Mouse (Mus musculus) MN1 (cell line): ENCODE results near the gene Unc79.

Experiments used
- DNase-seq: peaks from one replicate; pipeline ENCODE4 v3.0.0-alpha.2; 2016; ENCODE audit warnings: low spot score

The Unc79 gene

DNA sequence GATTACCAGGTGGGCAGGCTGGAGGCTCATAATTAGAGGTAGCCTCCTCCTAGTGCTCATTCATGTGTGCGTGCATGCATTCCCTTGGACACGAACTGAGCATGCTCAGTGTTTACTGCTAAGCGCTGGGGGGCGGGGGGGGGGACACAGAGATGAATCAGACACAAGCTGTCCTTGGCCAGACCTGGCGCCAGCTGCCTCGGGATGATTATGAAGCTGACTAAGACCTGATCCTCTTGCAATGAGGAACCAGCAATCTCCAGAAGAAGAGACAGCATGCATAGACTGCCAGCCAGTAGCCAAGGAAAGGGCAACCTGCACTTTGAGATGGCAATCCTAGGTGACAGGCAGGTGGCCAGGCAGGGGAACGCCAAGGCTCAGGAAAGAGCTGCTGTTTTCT is 256.9 kb downstream of the Unc79 start:
- DNase-seq, result peak; percentile 42

DNA sequence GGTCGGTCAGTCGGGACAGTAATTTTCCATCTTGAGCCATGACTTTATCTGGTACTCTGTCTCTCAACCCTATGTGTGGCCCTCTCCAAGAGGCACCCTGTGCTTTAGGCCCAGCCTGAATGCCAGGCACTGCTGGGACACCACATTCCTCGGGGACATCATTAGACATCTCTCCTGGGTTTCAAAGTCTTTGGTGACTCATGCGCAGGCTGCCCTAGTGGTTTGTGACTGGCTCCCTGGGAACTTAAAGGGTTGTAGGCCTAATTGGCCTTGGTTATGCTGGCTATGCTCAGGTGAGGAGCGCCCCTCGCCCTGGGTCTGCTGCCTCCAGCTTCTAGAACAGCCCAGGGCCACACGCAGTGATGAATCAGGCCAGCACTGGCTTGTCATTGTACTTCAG is 260.9 kb downstream of the Unc79 start:
- DNase-seq, result no peak

DNA sequence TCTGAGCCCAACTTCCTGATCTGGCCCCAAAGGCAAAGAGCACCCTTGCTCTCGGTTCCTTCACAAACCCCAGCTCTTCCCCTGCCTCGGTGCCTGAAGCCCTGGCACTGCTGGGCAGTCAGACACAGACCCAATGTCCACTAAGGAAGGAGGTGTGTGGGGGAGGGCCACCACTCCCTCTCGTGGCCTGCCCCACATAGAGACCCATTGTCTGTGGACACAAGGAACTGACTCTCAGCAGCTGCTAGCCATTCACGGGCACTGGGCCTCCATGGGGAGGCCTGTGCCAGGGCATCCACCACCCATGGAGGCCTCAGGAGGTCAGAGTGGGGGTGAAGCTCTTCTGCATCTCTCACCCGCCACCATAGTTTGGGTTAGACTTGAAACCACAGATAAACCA is 262.4 kb downstream of the Unc79 start:
- no peak for DNase-seq

DNA sequence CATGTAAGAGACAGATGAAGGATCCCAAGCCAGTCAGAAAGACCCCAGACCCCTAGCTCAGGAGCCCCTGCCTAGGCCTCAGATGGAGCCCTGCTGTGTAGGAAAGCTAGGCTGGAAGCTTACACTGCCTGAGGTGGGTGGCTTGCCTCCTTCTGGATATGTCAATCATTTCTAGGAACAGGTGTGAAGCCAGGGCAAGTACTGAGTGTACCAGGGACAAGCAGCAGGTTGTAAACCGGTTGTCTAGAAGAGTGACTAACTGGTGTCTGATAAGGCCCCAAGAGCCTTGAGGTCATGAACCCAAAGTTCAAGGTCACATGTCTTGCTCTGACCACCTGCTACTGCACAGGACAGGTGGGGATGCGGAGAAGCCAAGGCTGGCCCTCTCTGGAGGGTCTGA is 264.9 kb downstream of the Unc79 start:
- DNase-seq, result no peak

DNA sequence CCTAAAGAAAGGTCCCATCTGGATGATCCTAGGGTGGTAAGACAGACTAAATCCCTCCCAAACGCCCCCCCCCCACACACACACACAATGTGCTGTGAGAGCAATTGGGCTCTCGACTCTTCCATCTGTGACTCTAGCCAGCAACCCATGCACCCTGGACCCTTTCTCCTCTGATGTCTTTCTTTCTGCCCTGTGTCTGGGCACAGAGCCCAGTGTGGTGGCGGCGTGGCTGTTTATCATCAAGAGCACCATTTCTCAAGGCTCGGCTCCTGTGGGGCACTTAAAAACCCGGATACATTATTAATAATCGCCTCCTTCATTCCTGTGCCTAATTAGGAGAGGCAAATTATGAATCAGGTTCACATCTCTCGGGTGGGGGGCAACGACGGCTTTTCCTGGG is 265.6 kb downstream of the Unc79 start:
- DNase-seq, result peak; percentile 77

DNA sequence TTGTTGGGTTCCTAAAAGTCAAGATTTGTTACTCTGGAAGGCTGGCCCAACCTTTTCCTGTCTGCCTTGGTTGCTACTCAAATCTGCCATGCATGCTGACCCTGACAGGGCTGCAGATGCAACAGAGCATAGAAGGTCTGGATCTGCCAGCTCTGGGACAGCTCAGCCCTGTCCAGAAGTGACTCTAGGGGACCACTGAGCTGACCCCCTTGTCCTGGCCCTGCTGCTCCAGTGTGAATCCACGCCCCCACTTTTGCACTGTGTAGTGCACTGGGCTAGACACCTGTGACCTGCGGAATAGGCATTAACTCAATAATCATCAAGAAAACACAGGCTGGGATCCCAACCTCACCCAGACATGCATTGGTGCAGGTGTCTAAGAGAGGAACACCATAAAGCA is 266.1 kb downstream of the Unc79 start:
- no peak for DNase-seq

DNA sequence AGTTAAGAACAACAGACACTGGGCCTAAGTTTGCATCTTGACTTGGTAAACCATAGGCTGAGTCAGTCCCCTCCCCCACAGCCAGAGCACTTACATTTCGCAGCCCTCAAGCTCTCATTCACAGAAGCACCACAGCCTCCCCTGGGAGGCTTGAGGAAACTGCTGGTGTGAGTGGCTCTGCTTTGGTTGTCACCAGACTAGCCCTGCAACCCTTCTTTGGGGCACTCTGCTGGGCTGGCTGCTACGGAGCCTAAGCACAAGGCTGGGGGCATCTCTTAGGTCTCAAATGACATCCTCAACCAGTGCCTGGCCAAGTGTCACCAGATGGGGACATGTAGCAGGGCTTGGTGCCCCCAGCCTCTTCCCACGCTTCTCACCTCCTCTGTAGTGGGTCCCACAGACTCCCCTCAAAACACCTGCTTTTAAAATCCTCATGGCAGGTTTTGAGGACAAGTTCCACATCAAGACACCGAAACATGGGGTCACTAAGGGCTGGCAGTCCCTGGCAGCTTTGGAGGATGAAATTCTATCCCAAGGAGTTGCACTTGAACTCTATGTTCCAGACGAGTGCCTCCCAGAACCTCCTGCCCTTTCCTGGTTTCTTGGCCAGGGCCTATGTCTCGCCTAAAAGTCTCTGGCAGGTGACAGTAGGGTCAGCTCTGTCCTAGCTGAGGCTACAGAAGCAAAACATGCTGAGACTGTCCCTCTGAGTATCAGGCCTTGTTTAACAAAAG is 267.4 kb downstream of the Unc79 start:
- DNase-seq, result peak; percentile 65

DNA sequence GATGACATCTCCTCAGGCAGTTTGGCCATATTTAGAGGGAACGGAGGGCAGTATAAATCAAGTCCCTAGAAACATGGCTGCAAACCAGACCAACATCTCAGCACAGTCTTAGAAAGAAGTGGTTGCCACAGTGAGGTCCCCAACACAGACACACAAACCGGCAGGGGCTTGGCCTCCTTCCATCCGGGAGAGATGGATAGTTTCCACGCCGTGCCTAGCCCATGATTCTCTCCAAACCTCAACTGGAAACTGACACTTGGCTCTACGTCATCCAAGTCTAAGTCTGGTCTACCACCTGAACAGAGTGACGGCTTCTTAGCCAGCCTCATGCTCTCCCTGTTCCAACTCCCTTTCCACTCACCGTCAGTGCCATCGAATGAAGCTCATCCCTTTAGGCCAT is 275.0 kb downstream of the Unc79 start:
- no peak for DNase-seq

DNA sequence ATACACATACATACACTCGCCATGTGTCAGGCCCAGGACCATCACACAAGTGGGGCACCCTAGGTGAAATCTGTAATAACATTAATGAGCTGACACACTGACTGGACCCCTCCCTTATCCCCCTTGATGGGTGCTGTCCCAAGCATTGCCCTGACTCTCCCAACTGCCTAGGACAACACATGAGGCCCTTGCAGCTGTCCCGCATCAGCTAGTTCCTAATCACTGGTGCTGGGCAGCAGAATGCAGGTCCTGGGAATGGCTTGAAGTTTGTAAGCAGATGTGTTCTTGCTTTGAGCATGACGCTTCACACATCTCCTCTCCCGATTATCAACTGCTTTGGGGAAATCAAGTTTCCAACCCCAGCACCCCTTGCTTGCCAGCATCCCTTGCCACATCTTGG is 277.5 kb downstream of the Unc79 start:
- DNase-seq, result no peak

DNA sequence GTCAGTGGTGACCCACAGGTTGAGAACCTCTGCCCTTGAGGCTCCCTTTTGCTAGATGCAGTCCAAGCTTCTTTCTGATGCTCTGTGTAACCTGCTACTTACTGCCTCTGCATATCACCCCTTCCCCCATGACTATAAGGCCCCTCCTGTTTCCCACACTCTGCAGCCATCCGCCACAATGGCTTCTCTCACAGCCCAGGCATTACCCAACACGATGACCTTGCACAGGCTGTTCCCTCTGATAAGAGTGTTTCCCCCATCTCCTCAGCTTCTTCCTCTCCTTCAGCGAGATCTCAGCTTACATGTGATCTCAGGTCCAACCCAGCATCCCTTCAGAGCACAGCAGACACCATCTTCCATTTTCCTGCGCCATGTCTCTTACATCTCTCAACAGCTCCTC is 280.4 kb downstream of the Unc79 start:
- DNase-seq, result no peak
